Mouse (Mus musculus): ENCODE data around the gene Prrt4. TPM values are rescaled to one million over a fixed set of nuclear protein-coding genes. Genes with fewer than 3 reads are reported as not detected.
"Not testable (repeated sequence)": the region's sequence is repeated elsewhere in the genome, so short reads cannot be mapped to it uniquely, and the experiment has no call there.

The Prrt4 gene
- polyA plus RNA-seq (2016; fragmentation: Nextera tagmentation; extraction: Ambion mirVana), result 1.5 and 1.8 TPM in 2 replicates

DNA sequence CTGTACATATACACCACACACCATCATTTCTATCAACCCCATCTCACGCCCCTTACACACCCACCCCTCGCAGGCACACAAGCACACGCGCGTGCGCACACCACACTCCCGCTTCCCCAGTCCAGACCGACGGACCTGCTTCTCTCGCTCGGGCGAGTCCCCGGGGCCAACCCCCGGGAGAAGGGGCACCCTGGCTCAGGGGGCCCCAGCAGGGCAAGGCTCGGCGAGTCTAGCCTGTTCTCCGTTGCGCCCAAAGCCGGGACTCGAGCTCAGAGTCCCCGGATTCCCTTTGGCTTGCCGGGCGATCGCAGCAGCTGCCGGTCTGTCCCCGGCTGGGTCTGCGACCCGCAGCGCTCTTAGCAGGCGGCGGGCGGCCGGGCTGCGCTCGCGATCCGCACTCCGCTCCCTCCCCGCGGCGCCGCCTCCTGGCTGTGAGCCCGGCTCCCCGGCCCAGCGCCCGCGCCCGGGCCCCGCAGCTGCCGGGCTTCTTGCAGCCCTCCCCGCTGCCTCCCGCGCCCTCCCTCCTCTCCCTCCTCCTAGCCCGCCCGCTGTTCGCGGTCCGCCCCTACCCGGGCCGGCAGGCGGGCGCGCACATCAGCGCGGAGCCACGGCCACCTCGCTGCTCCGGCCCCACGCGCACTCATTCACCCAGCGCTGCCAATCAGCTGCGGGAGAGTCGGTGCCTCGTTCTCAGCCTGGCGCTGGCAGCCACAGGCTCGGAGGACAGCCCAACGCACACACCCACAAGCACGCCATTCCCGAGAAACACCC is at the start of gene Prrt4:
TSS of gene Prrt4 (minus strand) at position 697 of the 771 bp plus-strand sequence.
- H3K4me3 ChIP-seq, result peak within 1 kb of the TSS; percentile 60
- peaks cover 43% of the 10 kb centered on the region for H3K27me3 ChIP-seq
- H3K9ac ChIP-seq, result peak within 1 kb of the TSS; percentile 69
- WGBS, result under 1% methylated on average over 74 of the region's 79 CpGs
- H3K9me3 ChIP-seq, result no peaks in the 10 kb centered on the region
- H3K27ac ChIP-seq, result peak within 1 kb of the TSS; percentile 65
- ATAC-seq (ENCODE audit: insufficient number of reproducible peaks, insufficient read depth, low FRiP score, low TSS enrichment), result peak; percentile 80
- peak within 1 kb of the TSS; percentile 94 for H3K4me2 ChIP-seq (replicated peaks)
- H3K4me1 ChIP-seq, result peaks cover 10% of the 10 kb centered on the region; the same call in 1 of the 2 replicates
- H3K36me3 ChIP-seq, result no peaks in the 10 kb centered on the region

DNA sequence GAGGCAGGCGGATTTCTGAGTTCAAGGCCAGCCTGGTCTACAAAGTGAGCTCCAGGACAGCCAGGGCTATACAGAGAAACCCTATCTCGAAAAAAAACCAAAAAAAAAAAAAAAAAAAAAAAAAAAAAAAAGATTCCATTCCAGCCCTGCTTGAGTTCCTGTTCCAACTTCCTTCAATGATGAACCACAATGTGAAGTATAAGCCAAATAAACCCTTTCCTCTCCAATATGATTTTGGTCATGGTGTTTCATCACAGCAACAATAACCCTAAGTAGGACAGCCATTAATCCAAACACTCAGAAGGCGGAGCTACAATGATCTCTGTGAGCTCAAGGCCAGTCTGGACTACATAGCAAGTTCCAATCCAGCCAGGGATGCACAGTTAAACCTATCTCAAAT is 38.3 kb upstream of the Prrt4 start:
- not testable (repeated sequence) for H3K4me2 ChIP-seq (replicated peaks); ATAC-seq (ENCODE audit: insufficient number of reproducible peaks, insufficient read depth, low FRiP score, low TSS enrichment); H3K36me3 ChIP-seq; H3K27ac ChIP-seq; H3K4me3 ChIP-seq; H3K9me3 ChIP-seq; H3K9ac ChIP-seq
- Histone ChIP-seq H3K27me3 (peaks cover 32% of the 10 kb centered on the region), H3K4me1 (peaks cover 11% of the 10 kb centered on the region)
- 72% methylated on average over 3 of the region's 3 CpGs for WGBS

- Histone ChIP-seq H3K9me3 (no peaks in the 10 kb centered on the region), H3K9ac (peak within 1 kb of the TSS; percentile 64), H3K4me3 (peak within 1 kb of the TSS; percentile 64), H3K4me1 (peaks cover 21% of the 10 kb centered on the region), H3K27me3 (peaks cover 32% of the 10 kb centered on the region), H3K4me2 (replicated peaks) (peak within 1 kb of the TSS; percentile 96), H3K36me3 (no peaks in the 10 kb centered on the region), H3K27ac (no peak within 1 kb of the TSS)
- peak; percentile 79 for ATAC-seq (ENCODE audit: insufficient number of reproducible peaks, insufficient read depth, low FRiP score, low TSS enrichment)
- under 1% methylated on average over 56 of the region's 56 CpGs for WGBS
These were observed 36.6 kb upstream of the Prrt4 start, which contains the start of gene Impdh1 for GRCm38 (mm10) chr6:29215881-29216501. TSS of gene Impdh1 (minus strand) at chr6:29216364.

GRCm38 (mm10) chr6:29215181-29215580 is 35.8 kb upstream of the Prrt4 start:
- Histone ChIP-seq H3K9ac (no peak overlapping the region), H3K4me1 (peaks cover 26% of the 10 kb centered on the region), H3K27ac (no peak overlapping the region)

GRCm38 (mm10) chr6:29214776-29215175 is 35.4 kb upstream of the Prrt4 start:
- no peaks in the 10 kb centered on the region for H3K36me3 ChIP-seq
- 28% methylated on average over 5 of the region's 5 CpGs for WGBS

More at GRCm38 (mm10) chr6:29215181-29215580, 35.8 kb upstream of the Prrt4 start:
- Histone ChIP-seq H3K4me3 (peak overlapping the region; percentile 64), H3K27me3 (peaks cover 32% of the 10 kb centered on the region), H3K36me3 (no peaks in the 10 kb centered on the region), H3K9me3 (no peaks in the 10 kb centered on the region), H3K4me2 (replicated peaks) (peak overlapping the region; percentile 96)
- WGBS, result 8% methylated on average over 9 of the region's 9 CpGs
- no peak for ATAC-seq (ENCODE audit: insufficient number of reproducible peaks, insufficient read depth, low FRiP score, low TSS enrichment)

DNA sequence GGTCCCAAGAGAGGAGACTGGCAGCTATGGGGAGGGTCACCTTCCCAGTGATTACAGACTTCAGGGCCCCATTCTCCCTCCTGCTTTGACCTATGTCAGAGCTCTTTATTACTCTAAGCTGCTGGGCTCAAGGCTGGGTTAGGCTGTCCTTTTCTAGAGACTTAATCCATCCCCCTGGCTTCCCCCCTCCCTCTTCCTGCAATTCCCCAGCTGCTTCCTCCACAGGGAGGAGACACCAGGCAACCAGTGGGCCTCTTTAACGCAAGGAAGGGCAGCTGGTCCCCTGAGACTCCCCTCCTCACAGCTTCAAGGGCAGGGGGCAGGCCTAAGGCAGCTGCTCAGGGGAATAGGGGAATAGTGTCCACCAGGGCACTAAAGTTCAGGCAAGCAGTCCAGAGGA is 34.9 kb upstream of the Prrt4 start:
- Histone ChIP-seq H3K4me2 (replicated peaks) (no peak overlapping the region), H3K27me3 (peaks cover 32% of the 10 kb centered on the region), H3K4me1 (peaks cover 27% of the 10 kb centered on the region), H3K9ac (no peak overlapping the region), H3K9me3 (no peaks in the 10 kb centered on the region), H3K4me3 (no peak overlapping the region), H3K36me3 (no peaks in the 10 kb centered on the region), H3K27ac (no peak overlapping the region)
- no peak for ATAC-seq (ENCODE audit: insufficient number of reproducible peaks, insufficient read depth, low FRiP score, low TSS enrichment)
- WGBS, result 9% methylated on average over 1 of the region's 1 CpGs

More at GRCm38 (mm10) chr6:29214776-29215175, 35.4 kb upstream of the Prrt4 start:
- Histone ChIP-seq H3K4me2 (replicated peaks) (peak overlapping the region; percentile 96; the same call in 1 of the 2 replicates), H3K4me1 (peaks cover 27% of the 10 kb centered on the region), H3K9me3 (no peaks in the 10 kb centered on the region), H3K9ac (no peak overlapping the region), H3K4me3 (peak overlapping the region; percentile 64; the same call in 1 of the 2 replicates), H3K27me3 (peaks cover 32% of the 10 kb centered on the region), H3K27ac (no peak overlapping the region)
- no peak for ATAC-seq (ENCODE audit: insufficient number of reproducible peaks, insufficient read depth, low FRiP score, low TSS enrichment)

- Histone ChIP-seq H3K27ac (no peak overlapping the region), H3K36me3 (no peaks in the 10 kb centered on the region), H3K4me1 (peaks cover 27% of the 10 kb centered on the region), H3K27me3 (peaks cover 32% of the 10 kb centered on the region), H3K4me2 (replicated peaks) (no peak overlapping the region), H3K9me3 (no peaks in the 10 kb centered on the region), H3K9ac (no peak overlapping the region), H3K4me3 (no peak overlapping the region)
- 43% methylated on average over 5 of the region's 5 CpGs for WGBS
- no peak for ATAC-seq (ENCODE audit: insufficient number of reproducible peaks, insufficient read depth, low FRiP score, low TSS enrichment)
These were observed 34.1 kb upstream of the Prrt4 start for GRCm38 (mm10) chr6:29213436-29213835.

DNA sequence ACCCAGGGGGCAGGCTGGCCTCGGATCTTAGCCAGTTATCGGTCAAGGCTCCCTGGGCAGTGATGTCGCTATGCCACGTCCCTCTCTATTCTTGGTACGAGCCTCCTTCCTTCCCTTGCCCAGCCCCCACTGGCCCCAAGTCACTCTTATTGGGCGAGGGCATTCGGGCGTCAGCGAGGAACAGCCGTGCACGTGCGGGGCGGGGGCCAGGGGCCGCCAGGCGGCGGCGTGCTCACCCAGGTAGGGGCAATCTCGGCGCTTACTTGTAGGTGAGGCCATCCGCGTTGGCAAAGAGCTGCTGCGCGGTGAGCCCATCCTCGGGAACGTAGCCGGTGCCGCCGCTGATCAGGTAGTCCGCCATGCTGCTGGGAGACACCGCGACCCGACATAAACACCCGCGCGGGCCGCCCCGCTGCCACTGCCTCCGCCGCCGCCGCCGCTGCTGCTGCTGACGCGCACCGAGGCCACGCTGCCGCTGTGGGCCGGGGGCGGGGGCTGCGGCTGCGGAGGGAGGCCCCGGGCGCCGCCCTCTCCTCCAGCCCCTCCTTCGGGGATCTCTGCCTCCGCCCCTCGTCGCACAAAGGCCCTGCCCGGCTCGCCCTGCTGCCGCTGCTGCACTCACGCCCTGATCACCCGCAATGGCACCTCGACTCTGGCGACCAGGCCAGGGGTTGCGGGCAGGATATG is 32.6 kb upstream of the Prrt4 start:
- ATAC-seq (ENCODE audit: insufficient number of reproducible peaks, insufficient read depth, low FRiP score, low TSS enrichment), result peak; percentile 75
- peak overlapping the region; percentile 55 for H3K27ac ChIP-seq
- H3K9ac ChIP-seq, result peak overlapping the region; percentile 72
- H3K4me3 ChIP-seq, result peak overlapping the region; percentile 67
- peak overlapping the region; percentile 87 for H3K4me2 ChIP-seq (replicated peaks)
- under 1% methylated on average over 62 of the region's 66 CpGs for WGBS
- peaks cover 2% of the 10 kb centered on the region for H3K36me3 ChIP-seq
- H3K4me1 ChIP-seq, result peaks cover 27% of the 10 kb centered on the region
- H3K9me3 ChIP-seq, result no peaks in the 10 kb centered on the region
- peaks cover 32% of the 10 kb centered on the region for H3K27me3 ChIP-seq

GRCm38 (mm10) chr6:29211146-29211545 is 31.8 kb upstream of the Prrt4 start:
- H3K4me2 ChIP-seq (replicated peaks), result peak overlapping the region; percentile 87
- 22% methylated on average over 7 of the region's 7 CpGs for WGBS
- no peak for ATAC-seq (ENCODE audit: insufficient number of reproducible peaks, insufficient read depth, low FRiP score, low TSS enrichment)
- peaks cover 8% of the 10 kb centered on the region for H3K36me3 ChIP-seq
- H3K4me3 ChIP-seq, result peak overlapping the region; percentile 67
- no peaks in the 10 kb centered on the region for H3K9me3 ChIP-seq
- peaks cover 27% of the 10 kb centered on the region for H3K27me3 ChIP-seq
- peak overlapping the region; percentile 72; the same call in 1 of the 2 replicates for H3K9ac ChIP-seq
- H3K4me1 ChIP-seq, result peaks cover 27% of the 10 kb centered on the region
- no peak overlapping the region for H3K27ac ChIP-seq

GRCm38 (mm10) chr6:29210231-29210936 is 31.0 kb upstream of the Prrt4 start:
- Histone ChIP-seq H3K4me2 (replicated peaks) (no peak overlapping the region), H3K27me3 (peaks cover 21% of the 10 kb centered on the region), H3K9me3 (no peaks in the 10 kb centered on the region), H3K4me1 (peaks cover 22% of the 10 kb centered on the region), H3K9ac (no peak overlapping the region), H3K27ac (no peak overlapping the region), H3K36me3 (peaks cover 12% of the 10 kb centered on the region), H3K4me3 (no peak overlapping the region)
- no peak for ATAC-seq (ENCODE audit: insufficient number of reproducible peaks, insufficient read depth, low FRiP score, low TSS enrichment)
- WGBS, result 75% methylated on average over 9 of the region's 9 CpGs

DNA sequence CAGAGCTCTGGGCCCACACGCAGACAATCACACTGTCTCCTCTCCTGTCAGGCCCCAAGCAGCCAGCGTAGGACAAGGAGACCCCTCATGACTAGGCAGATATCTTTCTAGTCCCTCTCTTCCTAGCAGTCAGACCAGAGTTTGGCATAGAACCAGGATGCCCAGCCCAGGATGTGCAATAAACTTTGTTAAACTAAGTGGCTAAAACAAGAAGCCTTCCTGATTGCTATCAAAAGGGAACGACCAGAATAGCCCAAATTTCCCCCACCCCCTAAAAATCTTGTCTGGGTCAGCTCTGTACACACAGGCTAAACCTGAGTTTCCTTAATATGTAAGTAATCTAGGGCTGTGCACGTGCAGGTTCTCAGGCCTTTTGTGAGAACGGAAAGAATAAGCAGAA is 28.8 kb upstream of the Prrt4 start:
- Histone ChIP-seq H3K36me3 (peaks cover 31% of the 10 kb centered on the region), H3K4me2 (replicated peaks) (no peak overlapping the region), H3K4me1 (peaks cover 18% of the 10 kb centered on the region), H3K27me3 (peaks cover under 1% of the 10 kb centered on the region; the same call in 1 of the 2 replicates), H3K9ac (no peak overlapping the region), H3K27ac (no peak overlapping the region), H3K4me3 (no peak overlapping the region), H3K9me3 (no peaks in the 10 kb centered on the region)
- ATAC-seq (ENCODE audit: insufficient number of reproducible peaks, insufficient read depth, low FRiP score, low TSS enrichment), result no peak
- 87% methylated on average over 5 of the region's 5 CpGs for WGBS

Data from embryonic facial prominence, embryonic 12.5 days (tissue).